Mouse (Mus musculus): Measurements from ENCODE around the gene Exoc1.

The Exoc1 gene

DNA sequence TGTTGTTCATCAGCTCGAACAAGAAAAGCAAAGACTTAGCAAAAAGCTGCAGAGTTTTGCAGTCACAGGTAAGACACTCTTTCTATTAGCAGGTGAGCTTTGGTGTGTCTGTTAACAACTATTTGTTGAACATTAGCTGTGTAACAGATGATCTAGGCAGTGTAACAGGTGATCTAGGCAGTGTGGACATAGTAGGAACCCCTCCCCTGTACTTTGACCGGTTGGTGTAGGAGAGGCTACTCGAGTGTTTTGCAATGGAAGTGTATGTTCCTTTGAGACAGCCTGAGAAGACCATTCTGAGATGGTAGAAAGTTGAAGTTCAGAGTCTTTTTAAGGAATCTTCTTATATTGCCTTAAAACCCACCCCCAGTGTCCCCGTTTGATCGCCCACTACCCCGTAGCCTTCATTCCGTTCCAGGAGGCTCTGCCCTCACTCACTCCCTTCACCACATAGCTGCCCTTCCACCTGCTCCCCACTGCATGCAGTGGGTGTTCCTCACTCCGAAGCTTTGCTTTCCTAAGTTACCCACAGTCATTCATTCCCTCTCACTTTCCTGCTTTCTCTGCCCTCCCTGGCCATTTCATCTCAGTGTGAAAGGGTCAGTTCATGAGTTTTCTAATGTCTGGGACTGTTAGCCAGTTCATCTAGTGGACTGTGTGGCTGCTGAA lies 80.7 kb downstream of the Exoc1 start:
- no peak for DNase-seq (ENCODE audit: low spot score)

DNA sequence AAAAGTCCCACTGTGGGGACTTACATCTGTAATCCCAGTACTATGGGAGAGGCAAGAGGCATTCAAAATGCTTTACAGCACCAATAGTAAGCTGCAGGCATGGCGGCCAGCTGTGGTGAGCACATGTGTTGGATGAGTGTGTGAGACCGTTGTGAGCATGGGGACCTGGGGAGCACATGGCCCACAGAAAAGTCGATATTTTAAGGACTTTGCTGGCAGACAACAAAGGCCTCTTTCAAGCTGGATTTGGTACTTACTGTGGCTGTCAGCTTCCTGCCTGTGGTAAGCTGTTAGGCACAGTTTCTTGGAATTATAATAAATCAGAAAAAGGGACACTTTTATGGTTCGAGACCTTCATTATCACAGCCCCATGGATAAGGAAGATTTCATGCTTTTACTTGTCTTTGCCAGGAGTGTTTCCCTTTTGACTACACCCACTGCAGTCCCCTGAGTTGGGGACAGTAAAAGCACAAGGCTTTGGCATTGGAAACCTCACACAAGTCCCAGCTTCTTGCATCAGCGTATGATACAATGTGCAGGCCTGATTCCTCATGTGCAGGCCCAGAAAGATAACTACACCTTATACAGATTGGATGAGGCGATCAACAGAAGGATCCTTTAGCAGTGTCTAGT lies 83.9 kb downstream of the Exoc1 start:
- DNase-seq (ENCODE audit: low spot score), result no peak

DNA sequence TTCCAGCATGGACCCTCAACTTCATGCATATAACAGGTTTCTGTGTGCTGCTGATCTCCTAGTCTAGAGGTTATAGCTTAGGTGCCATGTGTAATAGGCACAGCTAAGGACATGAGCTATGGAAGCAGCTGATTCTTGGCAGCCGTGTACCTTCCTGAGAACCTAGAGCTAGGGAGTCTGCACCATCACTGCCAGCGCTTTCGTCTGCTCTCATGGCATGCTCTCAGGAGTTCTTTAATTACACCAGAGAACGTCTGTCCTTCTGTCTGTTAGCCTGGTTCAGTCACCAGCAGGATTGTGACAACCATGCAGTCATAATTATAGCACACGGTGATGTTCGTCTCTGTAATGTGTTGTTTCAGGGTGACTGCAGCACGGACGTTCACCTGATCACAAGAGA lies 86.2 kb downstream of the Exoc1 start:
- DNase-seq (ENCODE audit: low spot score), result no peak

DNA sequence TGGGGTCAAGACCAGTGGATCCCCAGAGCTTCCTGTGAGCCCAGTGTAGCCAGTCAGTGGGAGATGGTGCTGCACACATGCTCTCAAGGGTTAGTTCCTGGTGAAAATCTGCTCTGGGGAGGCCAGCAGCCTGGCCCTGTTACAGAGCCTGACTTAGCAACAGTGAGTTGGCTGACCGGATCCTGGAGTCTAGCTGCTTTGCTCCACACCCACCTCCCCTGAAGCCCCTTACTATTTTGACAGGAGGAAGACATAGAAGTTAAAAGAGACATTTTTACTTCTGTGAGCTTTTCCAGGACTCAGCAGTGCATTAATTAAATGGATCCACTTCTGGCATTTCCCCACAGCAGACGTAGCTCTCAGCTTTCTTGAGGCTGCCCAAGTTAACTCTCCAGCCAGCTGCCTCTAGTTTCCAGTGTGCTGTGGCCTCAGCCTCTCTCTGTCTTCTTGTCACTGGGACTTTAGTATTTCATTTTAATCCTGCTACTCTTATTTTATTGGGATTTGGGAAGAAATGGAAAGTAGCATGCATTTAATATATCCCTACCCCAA lies 87.2 kb downstream of the Exoc1 start:
- no peak for DNase-seq (ENCODE audit: low spot score)

- no peak for DNase-seq (ENCODE audit: low spot score)
Observed at GRCm38 (mm10) chr5:76618750-76619149, 89.6 kb downstream of the Exoc1 start.

Data from ovary, postnatal 10 days (tissue).